Mouse (Mus musculus): ENCODE measurements around the gene Eid3. TPM values are rescaled to one million over a fixed set of nuclear protein-coding genes. Genes with fewer than 3 reads are reported as not detected.

Gene Eid3
- total and polyA plus RNA-seq, 2 experiments from 2014 or later: 0.23 to 2.0 TPM

DNA sequence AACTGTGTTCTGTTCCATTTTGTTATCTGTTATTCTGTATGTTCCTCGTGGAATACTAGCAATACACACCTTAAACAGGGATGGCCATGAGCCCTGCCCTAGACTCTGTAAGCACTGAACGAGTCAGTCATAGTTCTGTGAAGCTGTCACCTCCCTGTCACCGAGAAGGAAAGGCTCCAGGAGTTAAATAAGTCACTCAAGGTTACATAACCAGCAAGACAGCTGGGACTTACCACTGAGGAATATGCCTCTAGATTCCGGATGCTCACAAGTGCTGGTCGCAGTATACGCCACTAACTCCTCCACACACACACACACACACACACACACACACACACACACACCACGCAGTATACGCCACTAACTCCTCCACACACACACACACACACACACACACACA, 21.7 kb upstream of the Eid3 start:
- Histone ChIP-seq H3K4me2 (ENCODE audit: low read depth, low read length, poor library complexity, severe bottlenecking) (no peak overlapping the region), H3K4me3 (ENCODE audit: low read depth, low read length) (no peak overlapping the region), H3K9me3 (ENCODE audit: low read length) (no peaks in the 10 kb centered on the region), H3K36me3 (ENCODE audit: insufficient read depth, low read length) (no peaks in the 10 kb centered on the region), H3K27me3 (ENCODE audit: insufficient read depth, low read length) (no peaks in the 10 kb centered on the region), H3K9ac (replicated peaks; ENCODE audit: low read length, poor library complexity, severe bottlenecking) (no peak overlapping the region), H3K27ac (ENCODE audit: low read depth, low read length) (no peak overlapping the region), H3K4me1 (ENCODE audit: insufficient read depth, low read length) (no peaks in the 10 kb centered on the region)
- no peak for DNase-seq (ENCODE audit: low spot score)
- TF ChIP-seq CTCF (IDR thresholded peaks at IDR 0.05): no peak
- ATAC-seq (ENCODE audit: low FRiP score): no peak
- 88% methylated on average over 8 of the region's 8 CpGs for WGBS

DNA sequence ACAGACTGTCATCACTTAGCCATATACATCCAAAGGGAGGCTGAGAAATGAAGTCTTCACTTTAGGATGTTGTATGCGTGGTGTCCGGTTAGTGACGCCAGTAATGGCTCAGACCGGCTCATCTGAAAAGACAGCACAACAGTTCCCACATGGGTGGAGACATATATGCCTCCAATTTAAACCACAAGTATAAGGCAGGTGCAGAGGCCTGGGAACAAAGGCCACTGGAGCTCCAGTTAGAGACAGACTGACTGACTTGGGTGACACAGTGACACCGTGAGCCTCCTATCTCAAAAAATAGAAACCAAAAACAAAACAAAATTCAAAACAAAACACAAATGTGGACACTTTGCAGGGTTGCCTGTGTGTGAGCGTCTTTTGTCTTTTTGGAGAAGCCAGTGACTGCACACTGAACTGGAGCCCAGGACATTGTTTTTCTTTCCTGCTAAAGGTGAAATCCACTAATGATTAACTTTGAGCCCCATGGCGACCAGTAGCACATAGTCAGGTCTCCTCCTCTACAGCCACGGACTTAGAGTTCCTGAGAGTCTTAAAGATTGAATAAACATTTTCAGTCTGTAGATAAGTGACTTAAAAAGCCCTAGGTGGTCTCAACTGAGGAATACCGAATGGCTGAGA, 18.5 kb upstream of the Eid3 start:
- ATAC-seq (ENCODE audit: low FRiP score) (no peak), DNase-seq (ENCODE audit: low spot score) (no peak)
- no peak for TF ChIP-seq CTCF (IDR thresholded peaks at IDR 0.05)
- no peaks in the 10 kb centered on the region for H3K27me3 ChIP-seq (ENCODE audit: insufficient read depth, low read length)
- H3K27ac ChIP-seq (ENCODE audit: low read depth, low read length): no peak overlapping the region
- 89% methylated on average over 9 of the region's 9 CpGs for WGBS
- no peaks in the 10 kb centered on the region for H3K36me3 ChIP-seq (ENCODE audit: insufficient read depth, low read length)
- H3K9me3 ChIP-seq (ENCODE audit: low read length): no peaks in the 10 kb centered on the region
- H3K4me3 ChIP-seq (ENCODE audit: low read depth, low read length): no peak overlapping the region
- no peak overlapping the region for H3K9ac ChIP-seq (replicated peaks; ENCODE audit: low read length, poor library complexity, severe bottlenecking)
- no peaks in the 10 kb centered on the region for H3K4me1 ChIP-seq (ENCODE audit: insufficient read depth, low read length)
- H3K4me2 ChIP-seq (ENCODE audit: low read depth, low read length, poor library complexity, severe bottlenecking): no peak overlapping the region

DNA sequence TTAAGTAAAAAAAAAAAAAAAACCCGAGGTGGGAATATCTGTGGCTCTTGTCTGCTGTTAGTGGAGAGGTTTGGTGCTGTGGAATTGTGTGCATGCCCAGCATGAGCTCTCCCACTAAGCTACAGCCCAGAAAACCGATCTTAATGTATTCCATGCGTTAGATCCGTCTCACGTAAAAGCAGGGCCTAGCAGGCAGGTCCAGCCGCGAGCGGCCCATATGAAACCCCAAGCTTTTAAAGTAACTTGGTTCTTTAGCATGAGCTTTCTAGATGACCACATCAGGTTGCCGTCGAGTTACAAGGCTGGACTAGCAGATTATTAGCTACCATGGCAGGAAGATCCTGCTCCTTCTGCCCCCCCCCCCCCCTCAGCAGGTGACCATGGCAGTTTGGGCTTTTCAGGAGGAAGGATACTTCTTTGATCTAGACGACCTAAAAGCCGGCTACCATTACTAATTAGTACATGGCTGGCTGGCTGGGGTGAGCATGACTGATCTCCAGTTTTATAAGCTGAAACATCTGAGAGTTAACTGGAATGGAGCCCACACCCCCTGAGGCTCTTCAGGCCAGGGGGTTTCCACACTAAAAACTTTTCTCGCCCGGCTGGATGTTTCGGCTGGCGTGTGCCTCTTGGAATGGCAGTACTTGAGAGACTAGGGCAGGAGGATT, 16.6 kb upstream of the Eid3 start:
- no peaks in the 10 kb centered on the region for H3K27me3 ChIP-seq (ENCODE audit: insufficient read depth, low read length)
- no peak overlapping the region for H3K4me3 ChIP-seq (ENCODE audit: low read depth, low read length)
- 34% methylated on average over 16 of the region's 16 CpGs for WGBS
- no peak overlapping the region for H3K9ac ChIP-seq (replicated peaks; ENCODE audit: low read length, poor library complexity, severe bottlenecking)
- DNase-seq (ENCODE audit: low spot score) (no peak), ATAC-seq (ENCODE audit: low FRiP score) (no peak)
- H3K27ac ChIP-seq (ENCODE audit: low read depth, low read length): no peak overlapping the region
- H3K4me2 ChIP-seq (ENCODE audit: low read depth, low read length, poor library complexity, severe bottlenecking): no peak overlapping the region
- no peak for TF ChIP-seq CTCF (IDR thresholded peaks at IDR 0.05)
- no peaks in the 10 kb centered on the region for H3K36me3 ChIP-seq (ENCODE audit: insufficient read depth, low read length)
- no peaks in the 10 kb centered on the region for H3K9me3 ChIP-seq (ENCODE audit: low read length)
- H3K4me1 ChIP-seq (ENCODE audit: insufficient read depth, low read length): no peaks in the 10 kb centered on the region

DNA sequence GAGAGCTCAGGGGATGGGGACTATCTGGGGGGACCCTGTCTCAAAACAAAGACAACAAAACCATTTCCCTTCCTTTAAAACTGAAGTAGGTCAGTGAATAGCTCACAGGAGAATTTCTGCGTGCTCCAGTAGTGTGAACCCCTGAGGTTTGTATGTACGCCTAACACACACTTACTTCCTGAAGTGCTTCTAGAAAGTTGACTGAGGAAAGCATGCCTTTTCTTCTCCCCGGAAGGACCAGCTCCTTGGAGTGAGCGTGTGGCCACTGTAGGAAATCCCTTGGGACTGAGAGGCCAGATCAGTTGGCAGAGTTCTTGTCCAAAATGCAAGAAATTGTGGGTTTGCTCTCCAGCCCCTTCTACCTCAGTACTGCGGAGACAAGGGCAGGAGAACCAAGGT, 16.1 kb upstream of the Eid3 start:
- Histone ChIP-seq H3K9me3 (ENCODE audit: low read length) (no peaks in the 10 kb centered on the region), H3K4me3 (ENCODE audit: low read depth, low read length) (no peak overlapping the region), H3K27me3 (ENCODE audit: insufficient read depth, low read length) (no peaks in the 10 kb centered on the region), H3K4me1 (ENCODE audit: insufficient read depth, low read length) (no peaks in the 10 kb centered on the region), H3K36me3 (ENCODE audit: insufficient read depth, low read length) (no peaks in the 10 kb centered on the region), H3K4me2 (ENCODE audit: low read depth, low read length, poor library complexity, severe bottlenecking) (no peak overlapping the region), H3K9ac (replicated peaks; ENCODE audit: low read length, poor library complexity, severe bottlenecking) (no peak overlapping the region), H3K27ac (ENCODE audit: low read depth, low read length) (no peak overlapping the region)
- DNase-seq (ENCODE audit: low spot score) (no peak), ATAC-seq (ENCODE audit: low FRiP score) (no peak)
- no peak for TF ChIP-seq CTCF (IDR thresholded peaks at IDR 0.05)
- WGBS: 70% methylated on average over 5 of the region's 5 CpGs

DNA sequence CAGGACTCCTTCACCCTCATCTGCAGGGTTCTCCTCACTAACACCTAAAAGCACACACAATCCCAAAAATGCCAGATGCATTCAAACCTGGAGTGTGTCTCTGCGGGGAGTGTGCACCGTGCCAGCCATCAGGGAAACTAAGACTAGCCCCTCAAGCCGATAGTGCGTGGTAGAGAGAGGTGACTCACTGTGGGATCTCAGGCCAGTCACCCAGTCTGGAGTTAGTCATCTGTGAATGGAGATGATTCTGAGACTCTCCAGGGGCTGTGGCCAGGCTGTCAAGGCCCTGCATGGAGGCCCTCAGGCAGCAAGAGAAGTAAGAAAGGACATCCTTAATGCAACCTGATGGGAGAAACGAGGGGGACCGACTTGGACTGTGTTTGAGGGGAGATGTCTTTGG, 14.7 kb upstream of the Eid3 start:
- Histone ChIP-seq H3K4me3 (ENCODE audit: low read depth, low read length) (no peak overlapping the region), H3K4me2 (ENCODE audit: low read depth, low read length, poor library complexity, severe bottlenecking) (no peak overlapping the region), H3K4me1 (ENCODE audit: insufficient read depth, low read length) (no peaks in the 10 kb centered on the region), H3K9me3 (ENCODE audit: low read length) (no peaks in the 10 kb centered on the region), H3K9ac (replicated peaks; ENCODE audit: low read length, poor library complexity, severe bottlenecking) (no peak overlapping the region), H3K27ac (ENCODE audit: low read depth, low read length) (no peak overlapping the region), H3K27me3 (ENCODE audit: insufficient read depth, low read length) (no peaks in the 10 kb centered on the region), H3K36me3 (ENCODE audit: insufficient read depth, low read length) (no peaks in the 10 kb centered on the region)
- TF ChIP-seq CTCF (IDR thresholded peaks at IDR 0.05): no peak
- ATAC-seq (ENCODE audit: low FRiP score): no peak
- no peak for DNase-seq (ENCODE audit: low spot score)
- WGBS: 88% methylated on average over 6 of the region's 6 CpGs

DNA sequence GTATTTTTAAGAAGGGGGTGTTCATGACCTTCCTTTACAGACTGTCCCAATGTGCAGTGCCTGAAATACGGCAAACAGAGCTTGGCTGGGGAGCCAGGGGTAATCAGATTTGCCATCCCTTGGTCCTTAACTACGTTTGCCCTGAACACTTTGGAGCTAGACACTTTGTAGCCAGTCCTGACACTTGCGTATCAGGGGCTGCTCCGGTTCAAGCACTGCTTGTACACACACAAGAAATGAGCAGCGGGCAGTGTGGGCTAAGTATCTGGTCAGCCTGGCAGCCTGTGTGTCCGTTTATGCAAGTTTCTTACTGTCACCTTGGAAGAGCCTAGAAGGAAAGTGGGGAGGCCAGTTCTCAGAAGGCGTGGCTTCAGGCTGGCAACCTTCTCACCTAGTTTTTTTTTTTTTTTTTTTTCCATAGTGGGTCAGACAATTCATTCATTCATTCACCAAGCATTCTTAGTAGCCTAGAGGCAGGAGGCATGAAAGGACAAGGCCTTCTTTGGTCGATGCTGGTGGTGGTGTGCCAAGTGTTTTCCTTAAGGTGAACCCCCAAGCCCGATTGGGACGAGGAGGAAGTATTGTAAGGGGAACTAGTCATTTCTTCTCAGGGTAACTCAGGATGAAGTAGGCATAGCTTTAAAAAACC, 8.3 kb upstream of the Eid3 start:
- Histone ChIP-seq H3K36me3 (ENCODE audit: insufficient read depth, low read length) (peaks cover 2% of the 10 kb centered on the region; the same call in 1 of the 2 replicates), H3K27me3 (ENCODE audit: insufficient read depth, low read length) (no peaks in the 10 kb centered on the region), H3K4me1 (ENCODE audit: insufficient read depth, low read length) (peaks cover 6% of the 10 kb centered on the region; the same call in 1 of the 2 replicates), H3K27ac (ENCODE audit: low read depth, low read length) (no peak overlapping the region), H3K9ac (replicated peaks; ENCODE audit: low read length, poor library complexity, severe bottlenecking) (no peak overlapping the region), H3K9me3 (ENCODE audit: low read length) (no peaks in the 10 kb centered on the region), H3K4me2 (ENCODE audit: low read depth, low read length, poor library complexity, severe bottlenecking) (peak overlapping the region; percentile 83), H3K4me3 (ENCODE audit: low read depth, low read length) (peak overlapping the region; percentile 67; the same call in 1 of the 2 replicates)
- TF ChIP-seq CTCF (IDR thresholded peaks at IDR 0.05): no peak
- 60% methylated on average over 10 of the region's 10 CpGs for WGBS
- ATAC-seq (ENCODE audit: low FRiP score): no peak
- DNase-seq (ENCODE audit: low spot score): no peak
